Mouse (Mus musculus) thymus, postnatal 4 days (tissue): ENCODE results near the gene Celf2.

Experiments
- DNase-seq: peaks from one replicate; pipeline ENCODE4 v3.0.0; 2021

Gene Celf2

GRCm38 (mm10) chr2:6884796-6885711 is 624.3 kb downstream of the Celf2 start:
- DNase-seq = no peak

GRCm38 (mm10) chr2:6883996-6884795 is 625.2 kb downstream of the Celf2 start:
- DNase-seq = no peak

- no peak for DNase-seq
These were observed 627.0 kb downstream of the Celf2 start for GRCm38 (mm10) chr2:6882236-6882885.

GRCm38 (mm10) chr2:6880941-6881575 is 628.3 kb downstream of the Celf2 start:
- no peak for DNase-seq

GRCm38 (mm10) chr2:6877094-6877493 is 632.3 kb downstream of the Celf2 start:
- DNase-seq = no peak

- DNase-seq = no peak
These were observed 632.8 kb downstream of the Celf2 start for GRCm38 (mm10) chr2:6876547-6876946.

GRCm38 (mm10) chr2:6875071-6875611 is 634.2 kb downstream of the Celf2 start:
- no peak for DNase-seq

- no peak for DNase-seq
These were observed 635.0 kb downstream of the Celf2 start for GRCm38 (mm10) chr2:6874266-6874955.

GRCm38 (mm10) chr2:6873711-6874110 is 635.7 kb downstream of the Celf2 start:
- no peak for DNase-seq

GRCm38 (mm10) chr2:6872894-6873255 is 636.5 kb downstream of the Celf2 start:
- DNase-seq = no peak

GRCm38 (mm10) chr2:6872131-6872893 is 637.1 kb downstream of the Celf2 start:
- DNase-seq = peak; percentile 87

- DNase-seq = no peak
These were observed 637.9 kb downstream of the Celf2 start for GRCm38 (mm10) chr2:6871281-6872130.

- DNase-seq = no peak
These were observed 639.2 kb downstream of the Celf2 start for GRCm38 (mm10) chr2:6869956-6870710.

- no peak for DNase-seq
These were observed 642.1 kb downstream of the Celf2 start for GRCm38 (mm10) chr2:6867297-6867696.

- DNase-seq = no peak
These were observed 643.6 kb downstream of the Celf2 start for GRCm38 (mm10) chr2:6865785-6866184.

- no peak for DNase-seq
These were observed 659.2 kb downstream of the Celf2 start for GRCm38 (mm10) chr2:6850102-6850644.

GRCm38 (mm10) chr2:6849388-6849787 is 660.0 kb downstream of the Celf2 start:
- no peak for DNase-seq

GRCm38 (mm10) chr2:6830021-6830420 is 679.3 kb downstream of the Celf2 start:
- DNase-seq = no peak

- no peak for DNase-seq
These were observed 681.8 kb downstream of the Celf2 start for GRCm38 (mm10) chr2:6827583-6827982.
